Mouse (Mus musculus) liver, embryonic 12.5 days (tissue): ENCODE measurements around the gene Scn1b. TPM values are rescaled to one million over a fixed set of nuclear protein-coding genes. Genes with fewer than 3 reads are reported as not detected.

Experiments used
- ATAC-seq: fragments of 200-750 bp; cut with Nextera tagmentation; 2 replicates; pipeline ENCODE4 v1.8.0; 2017; ENCODE audit warnings: moderate number of reproducible peaks, mild to moderate bottlenecking, moderate library complexity
- H3K27ac ChIP-seq: fragments of 300-500 bp; sonication (generic); 2 replicates; pipeline ENCODE4 v1.5.1; 2016; ENCODE audit warnings: mild to moderate bottlenecking
- H3K27me3 ChIP-seq: fragments of 300-500 bp; sonication (generic); replicated peaks from 2 replicates; pipeline ENCODE4 v1.6.1; 2016; ENCODE audit warnings: mild to moderate bottlenecking, moderate library complexity
- H3K36me3 ChIP-seq: fragments of 300-500 bp; sonication (generic); 2 replicates; pipeline ENCODE4 v1.6.1; 2016; ENCODE audit warnings: mild to moderate bottlenecking, moderate library complexity
- H3K4me1 ChIP-seq: fragments of 300-500 bp; sonication (generic); 2 replicates; pipeline ENCODE4 v1.6.1; 2016
- H3K4me2 ChIP-seq: fragments of 300-500 bp; sonication (generic); 2 replicates; pipeline ENCODE4 v1.6.1; 2016; ENCODE audit warnings: mild to moderate bottlenecking, moderate library complexity
- H3K4me3 ChIP-seq: fragments of 300-500 bp; sonication (generic); 2 replicates; pipeline ENCODE4 v1.5.1; 2016; ENCODE audit warnings: mild to moderate bottlenecking, moderate library complexity
- H3K9ac ChIP-seq: fragments of 300-500 bp; sonication (generic); 2 replicates; pipeline ENCODE4 v1.6.1; 2016; ENCODE audit warnings: mild to moderate bottlenecking, moderate library complexity
- H3K9me3 ChIP-seq: fragments of 300-500 bp; sonication (generic); replicated peaks from 2 replicates; pipeline ENCODE4 v1.6.1; 2016; ENCODE audit warnings: mild to moderate bottlenecking, moderate library complexity
- WGBS: fragments of 180-500 bp; shearing (Covaris S2); methylation state at CpG from one replicate; pipeline ENCODE4 v1.1.7; 2016; ENCODE audit not compliant: insufficient replicate concordance; 5-methylcytosine and 5-hydroxymethylcytosine counted together
- polyA plus RNA-seq: library from polyadenylated mRNA; unstranded; fragments of >200 nt; fragmentation: Nextera tagmentation; extraction: Ambion mirVana; gene quantifications from 2 replicates; pipeline ENCODE4 v1.2.1, GENCODE M21; 2016

The Scn1b gene
- polyA plus RNA-seq, 1 experiment from 2014 or later, result 1.2 TPM

- 64% methylated on average over 12 of the region's 12 CpGs for WGBS
- Histone ChIP-seq H3K27me3 (no peaks in the 10 kb centered on the region), H3K36me3 (peaks cover 41% of the 10 kb centered on the region), H3K27ac (no peak overlapping the region), H3K9me3 (no peaks in the 10 kb centered on the region), H3K4me3 (no peak overlapping the region), H3K4me2 (no peak overlapping the region), H3K9ac (no peak overlapping the region), H3K4me1 (peaks cover 53% of the 10 kb centered on the region)
- no peak for ATAC-seq
These were observed 18.9 kb upstream of the Scn1b start for GRCm38 (mm10) chr7:31145596-31146160.

GRCm38 (mm10) chr7:31144886-31145285, 18.1 kb upstream of the Scn1b start:
- H3K4me3 ChIP-seq, result no peak overlapping the region
- peaks cover 49% of the 10 kb centered on the region for H3K4me1 ChIP-seq
- no peaks in the 10 kb centered on the region for H3K27me3 ChIP-seq
- 92% methylated on average over 16 of the region's 16 CpGs for WGBS
- no peaks in the 10 kb centered on the region for H3K9me3 ChIP-seq
- H3K36me3 ChIP-seq, result peaks cover 49% of the 10 kb centered on the region
- H3K4me2 ChIP-seq, result no peak overlapping the region
- H3K9ac ChIP-seq, result no peak overlapping the region
- no peak overlapping the region for H3K27ac ChIP-seq
- ATAC-seq, result no peak

GRCm38 (mm10) chr7:31140941-31141340, 14.1 kb upstream of the Scn1b start:
- no peaks in the 10 kb centered on the region for H3K27me3 ChIP-seq
- no peaks in the 10 kb centered on the region for H3K9me3 ChIP-seq
- no peak overlapping the region for H3K4me3 ChIP-seq
- peaks cover 84% of the 10 kb centered on the region for H3K36me3 ChIP-seq
- no peak overlapping the region for H3K9ac ChIP-seq
- peaks cover 11% of the 10 kb centered on the region; the same call in 1 of the 2 replicates for H3K4me1 ChIP-seq
- H3K4me2 ChIP-seq, result no peak overlapping the region
- H3K27ac ChIP-seq, result no peak overlapping the region
- WGBS, result 84% methylated on average over 10 of the region's 10 CpGs
- no peak for ATAC-seq

- Histone ChIP-seq H3K4me1 (peaks cover 6% of the 10 kb centered on the region; the same call in 1 of the 2 replicates), H3K4me3 (no peak overlapping the region), H3K4me2 (no peak overlapping the region), H3K36me3 (peaks cover 89% of the 10 kb centered on the region), H3K9me3 (no peaks in the 10 kb centered on the region), H3K9ac (no peak overlapping the region), H3K27me3 (no peaks in the 10 kb centered on the region), H3K27ac (no peak overlapping the region)
- no peak for ATAC-seq
- 74% methylated on average over 4 of the region's 4 CpGs for WGBS
These were observed 13.5 kb upstream of the Scn1b start for GRCm38 (mm10) chr7:31140302-31140701.

- 63% methylated on average over 5 of the region's 5 CpGs for WGBS
- 0 out of 2 replicates have a peak, but pooled peaks cover 4% of the 10 kb centered on the region for H3K4me1 ChIP-seq
- no peaks in the 10 kb centered on the region for H3K9me3 ChIP-seq
- H3K9ac ChIP-seq, result no peak overlapping the region
- H3K4me2 ChIP-seq, result no peak overlapping the region
- no peaks in the 10 kb centered on the region for H3K27me3 ChIP-seq
- peak; percentile 30; the same call in 1 of the 2 replicates for ATAC-seq
- H3K4me3 ChIP-seq, result no peak overlapping the region
- H3K36me3 ChIP-seq, result peaks cover 89% of the 10 kb centered on the region
- no peak overlapping the region for H3K27ac ChIP-seq
These were observed 13.0 kb upstream of the Scn1b start for GRCm38 (mm10) chr7:31139765-31140164.

- no peaks in the 10 kb centered on the region for H3K9me3 ChIP-seq
- H3K36me3 ChIP-seq, result peaks cover 98% of the 10 kb centered on the region
- WGBS, result 82% methylated on average over 10 of the region's 10 CpGs
- no peak overlapping the region for H3K9ac ChIP-seq
- H3K27me3 ChIP-seq, result no peaks in the 10 kb centered on the region
- ATAC-seq, result no peak
- H3K4me2 ChIP-seq, result no peak overlapping the region
- H3K4me1 ChIP-seq, result 0 out of 2 replicates have a peak, but pooled peaks cover 4% of the 10 kb centered on the region
- no peak overlapping the region for H3K27ac ChIP-seq
- H3K4me3 ChIP-seq, result no peak overlapping the region
These were observed 8.9 kb upstream of the Scn1b start for GRCm38 (mm10) chr7:31135717-31136116.

GRCm38 (mm10) chr7:31131866-31132265, 5.1 kb upstream of the Scn1b start:
- Histone ChIP-seq H3K9ac (no peak overlapping the region), H3K9me3 (no peaks in the 10 kb centered on the region), H3K4me3 (no peak overlapping the region), H3K27ac (no peak overlapping the region), H3K36me3 (peaks cover 88% of the 10 kb centered on the region), H3K27me3 (peaks cover 23% of the 10 kb centered on the region), H3K4me1 (peaks cover 3% of the 10 kb centered on the region; the same call in 1 of the 2 replicates), H3K4me2 (no peak overlapping the region)
- ATAC-seq, result no peak
- 82% methylated on average over 4 of the region's 4 CpGs for WGBS

GRCm38 (mm10) chr7:31130841-31131240, 4.0 kb upstream of the Scn1b start:
- Histone ChIP-seq H3K4me3 (no peak overlapping the region), H3K9ac (no peak overlapping the region), H3K4me1 (peaks cover 11% of the 10 kb centered on the region; the same call in 1 of the 2 replicates), H3K27me3 (peaks cover 33% of the 10 kb centered on the region), H3K36me3 (peaks cover 77% of the 10 kb centered on the region), H3K9me3 (no peaks in the 10 kb centered on the region), H3K27ac (no peak overlapping the region), H3K4me2 (no peak overlapping the region)
- ATAC-seq, result no peak
- WGBS, result 30% methylated on average over 4 of the region's 4 CpGs

GRCm38 (mm10) chr7:31130197-31130596, 3.4 kb upstream of the Scn1b start:
- Histone ChIP-seq H3K4me2 (no peak overlapping the region), H3K9me3 (no peaks in the 10 kb centered on the region), H3K27me3 (peaks cover 39% of the 10 kb centered on the region), H3K36me3 (peaks cover 71% of the 10 kb centered on the region), H3K27ac (no peak overlapping the region), H3K9ac (no peak overlapping the region), H3K4me3 (no peak overlapping the region), H3K4me1 (peaks cover 11% of the 10 kb centered on the region; the same call in 1 of the 2 replicates)
- 85% methylated on average over 7 of the region's 7 CpGs for WGBS
- ATAC-seq, result no peak

GRCm38 (mm10) chr7:31128157-31128705, 1.4 kb upstream of the Scn1b start:
- peaks cover 11% of the 10 kb centered on the region; the same call in 1 of the 2 replicates for H3K4me1 ChIP-seq
- peaks cover 51% of the 10 kb centered on the region for H3K36me3 ChIP-seq
- no peak overlapping the region for H3K27ac ChIP-seq
- H3K4me3 ChIP-seq, result no peak overlapping the region
- H3K27me3 ChIP-seq, result peaks cover 54% of the 10 kb centered on the region
- no peaks in the 10 kb centered on the region for H3K9me3 ChIP-seq
- no peak overlapping the region for H3K4me2 ChIP-seq
- no peak for ATAC-seq
- no peak overlapping the region for H3K9ac ChIP-seq
- 61% methylated on average over 9 of the region's 9 CpGs for WGBS

GRCm38 (mm10) chr7:31126211-31126751, 522 bp downstream of the Scn1b start:
- 2% methylated on average over 49 of the region's 53 CpGs for WGBS
- peaks cover 32% of the 10 kb centered on the region for H3K36me3 ChIP-seq
- peak overlapping the region; percentile 73 for H3K4me2 ChIP-seq
- H3K9me3 ChIP-seq, result no peaks in the 10 kb centered on the region
- H3K27ac ChIP-seq, result no peak overlapping the region
- peaks cover 11% of the 10 kb centered on the region; the same call in 1 of the 2 replicates for H3K4me1 ChIP-seq
- ATAC-seq, result no peak
- peak overlapping the region; percentile 54 for H3K4me3 ChIP-seq
- H3K27me3 ChIP-seq, result peaks cover 55% of the 10 kb centered on the region
- H3K9ac ChIP-seq, result peak overlapping the region; percentile 39

GRCm38 (mm10) chr7:31125116-31125515, 1.7 kb downstream of the Scn1b start:
- peaks cover 11% of the 10 kb centered on the region; the same call in 1 of the 2 replicates for H3K4me1 ChIP-seq
- peaks cover 55% of the 10 kb centered on the region for H3K27me3 ChIP-seq
- H3K4me2 ChIP-seq, result no peak overlapping the region
- 56% methylated on average over 13 of the region's 13 CpGs for WGBS
- no peak overlapping the region for H3K27ac ChIP-seq
- H3K4me3 ChIP-seq, result no peak overlapping the region
- H3K9ac ChIP-seq, result no peak overlapping the region
- ATAC-seq, result no peak
- H3K36me3 ChIP-seq, result peaks cover 20% of the 10 kb centered on the region
- H3K9me3 ChIP-seq, result no peaks in the 10 kb centered on the region
